10 mouse cellular contexts compared by ENCODE assay signal in the genomic region with DNA sequence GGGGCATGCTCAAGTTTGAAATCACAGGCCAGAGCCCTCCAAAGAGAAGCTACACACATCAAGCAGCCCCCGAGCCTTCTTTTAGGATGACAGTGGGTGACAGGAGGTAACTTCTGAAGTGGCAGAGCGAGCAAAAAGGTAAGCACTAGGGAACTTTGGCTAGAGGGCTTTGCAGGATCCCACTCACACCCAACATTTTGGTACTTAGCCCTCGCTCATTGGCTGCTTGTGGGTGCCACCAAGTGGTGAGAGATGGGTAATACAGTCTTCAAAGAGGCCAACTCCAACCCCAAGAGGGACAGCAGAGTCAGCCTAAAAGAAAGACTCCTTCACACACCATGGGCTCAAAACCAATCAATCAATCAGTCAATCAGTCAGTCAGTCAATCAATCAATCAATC.
DNase-seq lines count a peak whose midpoint lies in the region; ATAC-seq and TF ChIP-seq lines count a peak whose summit lies in the region.
"Had no signal": no experiment of that assay in that cellular context is flagged by ENCODE, and none has a peak within 500 bp of the region (broad histone marks: within the 10 kb centered on the region; RNA-seq: fewer than 3 reads in every experiment).

No protein-coding gene starts in this region.

- peak; percentile 41 for DNase-seq in kidney, adult 18-20 months
- DNase-seq in 3T3-L1 (ENCODE audit: low read depth, low spot score) (peak; percentile 70), CH12.LX (ENCODE audit: extremely low read depth) (peak; percentile 52)
- DNase-seq in cerebellum, adult 9-10 months: peak; percentile 74
- DNase-seq in induced T-regulatory cell, adult 2 months (ENCODE audit: low read depth): peak; percentile 78
- DNase-seq in stomach, postnatal 0 days (ENCODE audit: low spot score): peak; percentile 34
- DNase-seq in right cerebral cortex, postnatal 25 days: no peak

- peak; percentile 68 for TF ChIP-seq RAD21 in CH12.LX (IDR thresholded peaks at IDR 0.05; ENCODE audit: low read depth, low read length)

- TF ChIP-seq EP300 in CH12.LX (IDR thresholded peaks at IDR 0.05; ENCODE audit: low read length): no peak
- TF ChIP-seq EP300 in stomach, postnatal 0 days (optimal IDR thresholded peaks at IDR 0.05): no peak

- H3K27ac ChIP-seq in kidney, embryonic 16.5 days (ENCODE audit: low read length): no peak overlapping the region
- H3K27ac ChIP-seq in CH12.LX (ENCODE audit: insufficient read depth, low read depth): no peak overlapping the region
- H3K27ac ChIP-seq in stomach, postnatal 0 days (replicated peaks): no peak overlapping the region
- H3K27ac ChIP-seq: embryonic facial prominence, embryonic 13.5 days; limb, embryonic 13.5 days had no signal

- no peak overlapping the region for H3K4me2 ChIP-seq in kidney, embryonic 16.5 days (replicated peaks; ENCODE audit: low read depth, low read length)
- no peak overlapping the region for H3K4me2 ChIP-seq in CH12.LX (ENCODE audit: insufficient read depth, low read depth, poor library complexity, severe bottlenecking)
- no peak overlapping the region for H3K4me2 ChIP-seq in stomach, postnatal 0 days (replicated peaks; ENCODE audit: low read depth)
- H3K4me2 ChIP-seq: embryonic facial prominence, embryonic 13.5 days; limb, embryonic 13.5 days had no signal

- no peaks in the 10 kb centered on the region for H3K79me2 ChIP-seq in CH12.LX (replicated peaks; ENCODE audit: control insufficient read depth, extremely low read depth, insufficient read depth, poor library complexity, severe bottlenecking)

- 29% methylated on average over 3 of the region's 3 CpGs for whole genome bisulfite sequencing in kidney, embryonic 16.5 days
- WGBS in stomach, postnatal 0 days: 12% methylated on average over 3 of the region's 3 CpGs

- H3K36me3 ChIP-seq in kidney, embryonic 16.5 days (ENCODE audit: insufficient read depth, low read length): no peaks in the 10 kb centered on the region
- H3K36me3 ChIP-seq in CH12.LX (replicated peaks in 1 of 2; ENCODE audit: control insufficient read depth in 1 of 2, insufficient read depth in 1 of 2, low read length in 1 of 2): no peaks in the 10 kb centered on the region
- no peaks in the 10 kb centered on the region for H3K36me3 ChIP-seq in stomach, postnatal 0 days (ENCODE audit: control insufficient read depth, insufficient read depth, low read length)
- H3K36me3 ChIP-seq: embryonic facial prominence, embryonic 13.5 days; limb, embryonic 13.5 days had no signal

- no peak for ATAC-seq in kidney, embryonic 16.5 days (ENCODE audit: low FRiP score, low TSS enrichment)
- no peak for ATAC-seq in stomach, postnatal 0 days (ENCODE audit: low FRiP score, low TSS enrichment)

- no peaks in the 10 kb centered on the region for H3K9me3 ChIP-seq in kidney, embryonic 16.5 days (ENCODE audit: low read length)
- no peaks in the 10 kb centered on the region for H3K9me3 ChIP-seq in CH12.LX (replicated peaks; ENCODE audit: low read length)
- H3K9me3 ChIP-seq in stomach, postnatal 0 days (ENCODE audit: control insufficient read depth, low read length): no peaks in the 10 kb centered on the region
- H3K9me3 ChIP-seq: embryonic facial prominence, embryonic 13.5 days; limb, embryonic 13.5 days had no signal

- dilution Hi-C loops in CH12.LX (cut with MboI; ENCODE audit: extremely low pct_ligation_motif_present, extremely low pct_unique_long_range_greater_than_20kb, low sequenced_read_pairs): no loop called here

- no peak overlapping the region for H3K9ac ChIP-seq in kidney, embryonic 16.5 days (replicated peaks; ENCODE audit: low read length)
- no peak overlapping the region for H3K9ac ChIP-seq in CH12.LX (ENCODE audit: insufficient read depth, low read depth)
- H3K9ac ChIP-seq in stomach, postnatal 0 days (ENCODE audit: low read length): no peak overlapping the region
- H3K9ac ChIP-seq: embryonic facial prominence, embryonic 13.5 days; limb, embryonic 13.5 days had no signal

- no peak overlapping the region for H3K4me3 ChIP-seq in kidney, embryonic 16.5 days (ENCODE audit: low read length)
- no peak overlapping the region for H3K4me3 ChIP-seq in CH12.LX (replicated peaks in 1 of 3; ENCODE audit: low read depth in 2 of 3, low read length in 2 of 3, poor library complexity in 1 of 3)
- no peak overlapping the region for H3K4me3 ChIP-seq in stomach, postnatal 0 days (ENCODE audit: low read depth, low read length)
- H3K4me3 ChIP-seq: embryonic facial prominence, embryonic 13.5 days; limb, embryonic 13.5 days had no signal

- H3K27me3 ChIP-seq in kidney, embryonic 16.5 days (ENCODE audit: insufficient read depth, low read length): peaks cover 55% of the 10 kb centered on the region
- peaks cover 90% of the 10 kb centered on the region for H3K27me3 ChIP-seq in CH12.LX (replicated peaks)
- H3K27me3 ChIP-seq in stomach, postnatal 0 days (ENCODE audit: control insufficient read depth, insufficient read depth, low read length): no peaks in the 10 kb centered on the region

- TF ChIP-seq POLR2A in CH12.LX (IDR thresholded peaks at IDR 0.05; ENCODE audit: low read depth, low read length): no peak

- peak; percentile 68 to 83 for TF ChIP-seq CTCF in CH12.LX (conservative IDR thresholded peaks at IDR 0.05 in 1 of 2, IDR thresholded peaks at IDR 0.05 in 1 of 2; ENCODE audit: low read depth in 2 of 2, low read length in 2 of 2)
- TF ChIP-seq CTCF in stomach, postnatal 0 days (IDR thresholded peaks at IDR 0.05; ENCODE audit: low read depth): peak; percentile 80

- in situ Hi-C loops in CH12.LX (cut with MboI; ENCODE audit: low pct_ligation_motif_present, low pct_unique_long_range_greater_than_20kb, low sequenced_read_pairs): loop anchor here (5.0 to 25.0 kb wide), 3 partner anchors 105 to 305 kb away; a partner anchor contains a TSS

- peaks cover 8% of the 10 kb centered on the region; the same call in 1 of the 2 replicates for H3K4me1 ChIP-seq in kidney, embryonic 16.5 days (ENCODE audit: insufficient read depth, low read length)
- H3K4me1 ChIP-seq in CH12.LX (ENCODE audit: control insufficient read depth in 1 of 2, insufficient read depth in 2 of 2): peaks cover 3 to 4% of the 10 kb centered on the region in 2 experiments; a peak in 3 of 4 replicates
- H3K4me1 ChIP-seq in stomach, postnatal 0 days (replicated peaks; ENCODE audit: control insufficient read depth, insufficient read depth): 0 out of 2 replicates have a peak, but pooled peaks cover 4% of the 10 kb centered on the region

TF ChIP-seq in CH12.LX, 34 proteins besides CTCF, POLR2A, EP300 and RAD21:
- TF ChIP-seq SMC3 (IDR thresholded peaks at IDR 0.05; ENCODE audit: low read depth, low read length) (peak; percentile 62), SIN3A (IDR thresholded peaks at IDR 0.05; ENCODE audit: low read length) (no peak), NRF1 (IDR thresholded peaks at IDR 0.05; ENCODE audit: low read depth, low read length) (no peak), ELF1 (IDR thresholded peaks at IDR 0.05; ENCODE audit: low read depth, low read length) (no peak)
